21 mouse cellular contexts compared by ENCODE assay signal in the genomic region with DNA sequence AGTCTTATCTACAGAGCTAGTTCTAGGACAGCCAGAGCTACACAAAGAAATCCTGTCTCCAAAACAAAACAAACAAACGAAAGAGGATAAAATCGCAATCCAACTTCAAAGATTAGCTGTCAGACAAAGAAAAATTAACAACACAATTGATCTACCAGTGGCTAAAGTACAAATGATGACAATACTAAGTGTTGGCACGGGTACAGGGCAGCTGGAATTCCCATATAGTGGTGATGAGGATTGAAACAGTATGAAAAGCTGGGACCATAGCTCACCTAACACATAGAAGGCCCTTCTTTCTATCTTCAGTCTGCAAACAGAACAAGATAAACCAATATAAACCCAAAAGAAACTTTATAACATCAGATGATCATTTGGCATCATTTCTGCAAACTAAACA. TPM values are rescaled to one million over a fixed set of nuclear protein-coding genes. Genes with fewer than 3 reads are reported as not detected.
A peak's percentile ranks its signal among the peaks of the same experiment; 100 is the strongest.
DNase-seq lines count a peak whose midpoint lies in the region.
"Had no signal": no experiment of that assay in that cellular context is flagged by ENCODE, and none has a peak within 500 bp of the region (broad histone marks: within the 10 kb centered on the region; RNA-seq: fewer than 3 reads in every experiment).

No protein-coding gene starts in this region.

- DNase-seq in heart, adult 11 months: peak; percentile 93
- no peak for DNase-seq in heart, postnatal 10 days
- DNase-seq in heart, adult 8-10 months (ENCODE audit: low spot score): peak; percentile 71
- DNase-seq in heart, postnatal 4 days: no peak
- DNase-seq in MN1 (ENCODE audit: low spot score): no peak
- DNase-seq: adrenal gland, adult 8-10 months; adrenal gland, postnatal 14 days; cerebellum, adult 11 months; cerebellum, adult 18-20 months; cerebellum, adult 8-10 months; cerebellum, adult 9-11 months; cerebellum, postnatal 14 days; cerebellum, postnatal 36 days; embryo, embryonic 11 days had no signal

- intact Hi-C loops in heart, postnatal 10 days (cut with DNase I): no loop called here

- H3K27ac ChIP-seq in brown adipose tissue, adult 24 weeks (replicated peaks; ENCODE audit: low read depth, low read length): peak overlapping the region; percentile 71
- H3K27ac ChIP-seq: embryonic facial prominence, embryonic 13.5 days; embryonic facial prominence, embryonic 15.5 days; forebrain, embryonic 10.5 days; forebrain, embryonic 12.5 days had no signal

- peaks cover 15% of the 10 kb centered on the region for H3K4me1 ChIP-seq in brown adipose tissue, adult 24 weeks (ENCODE audit: control insufficient read depth, insufficient read depth, insufficient read length, low read length)
- H3K4me1 ChIP-seq: forebrain, embryonic 10.5 days; forebrain, embryonic 12.5 days had no signal

- no peak overlapping the region for H3K4me3 ChIP-seq in brown adipose tissue, adult 24 weeks (ENCODE audit: insufficient read depth, low read depth, low read length)
- H3K4me3 ChIP-seq: embryonic facial prominence, embryonic 13.5 days; embryonic facial prominence, embryonic 15.5 days; erythroblast, embryonic 14.5 days; forebrain, embryonic 10.5 days; forebrain, embryonic 12.5 days had no signal

RNA-seq across cellular contexts. Expression of a gene that starts 29.5 kb away (rescaled TPM):
- 100 to 1,000 TPM; 113 to 155 TPM for total RNA-seq in heart, postnatal 10 days (2021)
- total RNA-seq in heart, adult 8-10 months (2022): 10 to 100 TPM; 57.6 to 63.2 (median 58.0) TPM
- 100 to 1,000 TPM; 146 to 149 TPM for total RNA-seq in heart, postnatal 4 days (2021)
- polyA plus RNA-seq in brown adipose tissue, adult 24 weeks (2012; ENCODE audit: insufficient read depth, insufficient read length, missing spikeins): 6.1 and 6.5 TPM in 2 replicates
- total RNA-seq: MEL had no signal

RNA-seq across cellular contexts. Expression of a gene that starts 49.5 kb away (rescaled TPM):
- 10 to 100 TPM; 17.2 to 23.9 TPM for total RNA-seq in heart, postnatal 10 days (2021)
- total RNA-seq in heart, adult 8-10 months (2022): 10 to 100 TPM; 11.3 to 14.0 (median 13.2) TPM
- 10 to 100 TPM; 20.2 to 22.4 TPM for total RNA-seq in heart, postnatal 4 days (2021)
- 8.4 and 8.6 TPM in 2 replicates for polyA plus RNA-seq in brown adipose tissue, adult 24 weeks (2012; ENCODE audit: insufficient read depth, insufficient read length, missing spikeins)

RNA-seq across cellular contexts. Expression of a gene that starts 49.8 kb away (rescaled TPM):
- 10 to 100 TPM; 12.2 to 13.9 TPM for total RNA-seq in heart, postnatal 10 days (2021)
- 1 to 10 TPM; 7.4 to 9.5 (median 7.9) TPM for total RNA-seq in heart, adult 8-10 months (2022)
- total RNA-seq in heart, postnatal 4 days (2021): 10 to 100 TPM; 12.5 to 14.3 TPM
- polyA plus RNA-seq in brown adipose tissue, adult 24 weeks (2012; ENCODE audit: insufficient read depth, insufficient read length, missing spikeins): 1.3 and 2.1 TPM in 2 replicates

RNA-seq across cellular contexts. Expression of a gene that starts 53.1 kb away (rescaled TPM):
- total RNA-seq in heart, postnatal 10 days (2021): 10 to 100 TPM; 42.7 to 57.6 TPM
- 10 to 100 TPM; 19.8 to 24.3 (median 20.8) TPM for total RNA-seq in heart, adult 8-10 months (2022)
- total RNA-seq in heart, postnatal 4 days (2021): 10 to 100 TPM; 66.9 to 72.9 TPM
- 17.2 and 22.0 TPM in 2 replicates for polyA plus RNA-seq in brown adipose tissue, adult 24 weeks (2012; ENCODE audit: insufficient read depth, insufficient read length, missing spikeins)

Comparison
In these comparisons a context has a peak if more than half of its experiments do, and no peak if none do; other contexts are left out.
1. DNase-seq: peak in heart, adult 11 months (single experiment) and heart, adult 8-10 months (single experiment); none in heart, postnatal 10 days (0 of 2), heart, postnatal 4 days (single experiment) and MN1 (single experiment).